Mouse (Mus musculus) cerebellum, adult 9-11 months (tissue): ENCODE data around the gene Gabrb3.

Experiments used
- DNase-seq: peaks from one replicate; pipeline ENCODE4 v3.0.0; 2022

Gene Gabrb3

DNA sequence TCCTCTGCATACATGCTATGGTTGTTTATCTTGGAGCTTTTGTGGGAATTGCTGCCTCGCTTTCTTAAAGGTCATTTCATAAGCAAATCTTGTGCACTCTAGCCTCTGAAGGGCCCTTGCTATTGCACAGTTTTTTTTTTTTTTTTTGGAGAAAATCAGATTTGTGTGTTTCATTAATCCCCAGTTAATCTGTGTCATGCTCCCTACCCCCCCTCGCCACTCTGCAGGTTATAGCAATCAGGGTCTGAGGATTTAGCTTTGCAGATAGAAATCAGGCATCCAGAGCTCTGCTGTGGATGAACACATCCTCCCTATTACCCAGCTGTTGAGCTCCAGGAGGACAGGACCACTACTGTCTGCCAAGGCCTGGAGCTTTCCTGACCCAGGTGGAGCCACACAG lies at the start of gene Gabrb3:
Gabrb3 (plus strand) TSS at position 301 of the 400 bp plus-strand sequence.
- no peak for DNase-seq

DNA sequence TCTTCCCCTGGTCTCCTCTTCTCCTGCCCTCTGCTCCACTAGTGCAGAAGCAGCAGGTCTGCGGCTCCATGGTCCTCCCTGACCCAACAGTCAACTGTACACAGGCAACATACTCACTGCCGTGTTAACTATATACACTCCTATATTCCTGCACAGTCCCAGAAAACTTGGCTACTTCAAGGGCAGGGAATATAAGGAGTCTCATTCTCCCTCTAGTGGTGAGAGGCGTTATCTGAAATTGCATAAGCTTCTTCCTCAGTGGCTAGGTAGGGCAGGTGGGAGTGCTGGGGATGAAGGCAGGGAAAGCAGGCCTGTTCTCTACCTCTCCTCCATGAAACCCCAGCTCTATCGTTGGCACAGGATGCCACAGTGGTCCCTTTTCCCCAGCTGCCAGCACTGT lies 35.4 kb upstream of the Gabrb3 start:
- no peak for DNase-seq

DNA sequence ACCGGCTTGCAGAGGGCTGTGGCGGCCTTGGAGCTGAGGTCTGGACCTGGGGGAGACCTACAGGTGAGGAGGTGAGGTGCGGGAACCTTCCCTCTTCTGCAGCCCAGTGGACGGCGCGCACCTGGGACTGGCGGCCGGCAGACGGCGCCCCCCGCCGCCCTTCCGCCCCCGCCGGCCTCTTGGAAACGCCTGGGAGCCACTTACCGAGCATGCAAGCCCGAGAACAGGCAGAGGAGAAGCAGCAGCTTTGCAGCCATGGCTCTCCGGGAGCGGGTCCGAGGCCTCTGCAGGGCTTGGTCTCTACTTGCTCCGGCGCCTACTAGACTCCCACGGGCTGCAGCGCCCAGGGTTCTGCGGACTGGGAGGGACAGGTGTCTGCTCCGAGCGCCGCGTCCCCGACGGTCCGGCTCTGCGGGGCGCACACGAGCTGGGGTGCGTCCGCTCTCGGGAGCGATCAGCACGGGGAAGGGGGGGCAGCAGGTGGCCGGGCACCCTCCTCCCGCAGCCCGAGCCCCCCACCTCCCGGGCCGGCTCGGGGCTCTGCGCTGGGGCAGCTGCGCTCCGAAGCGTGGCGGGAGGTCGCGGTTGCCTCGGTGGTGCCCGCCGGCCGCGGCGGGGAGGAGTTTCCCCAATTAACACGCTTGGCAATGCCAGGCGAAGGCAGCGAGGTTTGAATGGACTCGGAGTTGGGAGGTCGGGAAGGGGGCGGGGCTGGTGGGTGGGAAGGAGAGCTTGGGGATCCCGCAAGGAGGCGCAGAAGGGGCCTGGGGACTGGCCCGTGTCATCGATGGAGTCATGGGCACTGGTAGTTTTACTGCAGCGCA lies 32.8 kb upstream of the Gabrb3 start, which contains the start of gene Gabrg3:
Gabrg3 (minus strand) TSS at position 672 of the 824 bp plus-strand sequence.
- no peak for DNase-seq

DNA sequence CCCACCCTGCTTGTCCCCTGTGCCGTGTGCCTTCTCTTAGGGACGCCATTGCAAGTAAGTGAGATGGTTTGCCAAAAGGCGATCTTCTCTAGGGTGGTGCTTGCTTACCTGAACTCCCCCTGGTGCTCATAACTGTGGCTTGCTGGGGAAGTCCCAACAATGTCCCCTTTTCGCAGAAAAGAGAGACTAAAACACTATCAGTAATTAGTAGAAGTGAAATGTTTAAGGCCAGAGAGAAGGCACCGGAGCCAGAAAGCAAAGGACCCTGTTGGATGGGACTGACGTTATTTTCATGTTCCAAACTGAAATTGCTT lies 32.2 kb upstream of the Gabrb3 start:
- no peak for DNase-seq

DNA sequence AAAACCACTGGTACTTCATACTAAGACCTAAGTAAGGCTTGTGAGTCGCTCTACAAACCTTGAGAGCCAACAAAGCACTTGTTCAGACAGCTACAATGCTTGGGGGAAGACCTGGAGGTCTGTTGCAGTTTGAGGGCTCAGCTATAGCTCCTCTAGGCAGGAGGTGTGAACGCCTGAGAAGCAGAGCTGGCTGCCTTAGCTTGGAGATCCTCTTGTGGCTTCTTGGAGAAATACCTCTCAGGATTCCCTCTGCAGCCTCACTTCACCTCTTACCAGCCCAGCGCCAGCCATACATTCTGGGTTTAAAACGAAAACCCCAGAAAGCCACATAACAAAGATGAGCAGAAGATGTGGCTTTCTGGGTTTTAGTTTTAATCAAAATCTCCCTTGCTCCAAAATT lies 29.4 kb upstream of the Gabrb3 start:
- DNase-seq, result no peak

DNA sequence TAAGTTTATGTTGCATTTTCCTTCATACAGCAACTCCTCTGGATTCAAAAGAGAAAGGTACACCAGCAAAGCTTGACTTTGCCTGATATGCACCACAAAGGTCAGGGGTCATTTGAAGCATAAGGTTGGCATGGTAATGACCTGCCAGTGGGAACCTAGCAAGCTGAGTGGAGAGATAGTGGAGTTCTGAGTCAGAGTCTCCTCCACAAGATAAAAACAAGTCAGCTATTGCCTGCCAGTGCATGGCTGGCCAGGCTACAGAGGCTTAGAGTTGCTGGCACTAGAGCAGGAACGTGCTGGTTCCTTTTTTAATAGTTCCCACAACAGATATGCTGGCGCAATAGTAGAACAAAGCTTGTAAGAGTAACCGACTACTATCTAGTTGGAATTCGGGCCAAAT lies 25.9 kb upstream of the Gabrb3 start:
- DNase-seq, result no peak

DNA sequence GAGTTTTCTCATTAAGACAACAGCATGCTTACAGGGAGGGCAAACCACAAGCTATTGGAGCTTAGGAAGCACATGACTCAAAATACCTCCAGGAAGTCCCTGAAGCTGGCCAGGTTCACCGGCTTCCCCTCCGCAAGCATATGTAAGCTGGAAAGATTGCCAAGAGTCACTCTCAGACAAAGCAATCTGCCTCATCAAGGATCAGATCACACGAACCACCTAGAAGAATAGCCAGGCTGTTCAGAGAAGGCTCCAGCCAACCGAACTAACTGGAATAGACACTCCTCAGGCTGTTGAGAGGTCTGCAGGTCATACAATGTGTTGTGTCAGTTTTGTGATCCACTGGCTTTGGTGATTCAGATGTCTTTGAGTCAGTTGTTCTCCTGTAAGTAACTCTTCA lies 8.3 kb upstream of the Gabrb3 start:
- no peak for DNase-seq

DNA sequence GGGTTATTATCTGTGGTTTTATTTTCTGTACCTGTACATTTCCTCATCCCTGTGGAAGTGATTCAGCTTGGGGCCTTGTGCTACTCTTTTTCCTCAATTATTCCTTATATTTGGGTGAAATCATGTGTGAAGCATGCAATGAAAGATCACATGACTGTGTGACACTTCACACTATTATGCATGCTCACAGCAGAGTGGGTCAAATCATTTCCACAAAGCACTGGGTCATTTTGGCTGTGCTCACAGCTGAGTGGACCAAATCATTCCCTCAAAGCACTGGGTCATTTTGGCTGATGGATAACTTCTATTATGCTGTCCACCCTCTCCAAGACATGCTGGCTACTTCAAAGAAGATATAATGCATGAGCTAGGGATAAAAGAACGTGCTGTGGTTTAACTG lies 6.6 kb upstream of the Gabrb3 start:
- DNase-seq, result no peak

DNA sequence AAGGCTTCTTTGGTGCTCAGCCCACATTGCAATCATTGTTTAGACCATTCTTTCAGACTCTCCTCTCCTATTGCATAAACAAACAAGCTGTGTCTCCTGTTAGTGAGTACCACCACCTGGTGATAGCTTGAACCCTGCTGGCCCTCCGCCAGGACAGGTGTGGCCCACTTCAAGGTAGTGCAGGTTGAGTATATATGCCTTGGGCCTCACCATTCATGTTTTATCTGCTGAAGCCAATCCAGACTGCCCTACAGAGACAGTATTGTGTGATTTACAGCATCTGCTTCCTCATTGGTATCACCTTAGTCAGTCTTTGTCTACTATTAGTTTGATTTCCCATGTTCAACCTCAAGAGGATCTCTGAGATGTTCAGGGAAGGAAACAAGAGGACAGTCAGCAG lies 1.6 kb downstream of the Gabrb3 start:
- no peak for DNase-seq

DNA sequence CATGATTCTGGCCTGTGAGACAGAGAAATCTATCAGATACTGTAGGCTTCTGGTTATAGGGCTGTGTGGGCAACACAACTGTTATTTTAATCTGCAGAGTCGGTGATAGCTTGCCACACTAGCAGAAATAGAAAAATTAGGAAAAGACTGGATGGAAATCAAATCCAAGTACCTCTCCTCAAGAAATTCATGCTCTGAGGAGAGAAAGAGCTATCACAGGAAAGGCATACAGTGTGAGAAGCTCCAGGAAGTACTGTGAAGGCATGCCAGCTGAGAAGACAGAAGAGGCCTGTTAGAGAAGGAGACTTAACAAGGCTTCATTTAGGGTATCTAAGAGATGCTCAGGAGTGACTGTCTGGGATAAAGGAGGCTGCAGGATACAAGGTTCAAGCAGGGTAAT lies 3.2 kb downstream of the Gabrb3 start:
- no peak for DNase-seq

DNA sequence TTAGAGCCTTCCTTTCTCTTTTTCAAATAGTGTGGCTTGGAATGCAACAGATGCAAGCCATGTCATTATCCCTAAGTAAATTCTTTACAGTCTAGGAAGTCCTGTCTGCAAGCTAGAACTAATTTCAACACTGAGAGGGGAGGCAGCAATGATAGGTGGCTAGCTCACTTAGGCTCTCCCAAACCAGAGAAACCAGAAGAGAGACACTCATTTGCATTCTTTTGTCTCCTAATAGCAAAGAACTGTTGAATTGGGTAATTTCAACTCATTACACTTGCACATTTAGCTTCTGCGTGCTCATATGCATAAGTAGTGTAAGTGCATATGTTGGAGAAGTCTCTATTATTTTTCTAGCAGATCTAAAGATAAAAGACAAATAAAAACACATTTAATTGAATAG lies 28.7 kb downstream of the Gabrb3 start:
- no peak for DNase-seq

DNA sequence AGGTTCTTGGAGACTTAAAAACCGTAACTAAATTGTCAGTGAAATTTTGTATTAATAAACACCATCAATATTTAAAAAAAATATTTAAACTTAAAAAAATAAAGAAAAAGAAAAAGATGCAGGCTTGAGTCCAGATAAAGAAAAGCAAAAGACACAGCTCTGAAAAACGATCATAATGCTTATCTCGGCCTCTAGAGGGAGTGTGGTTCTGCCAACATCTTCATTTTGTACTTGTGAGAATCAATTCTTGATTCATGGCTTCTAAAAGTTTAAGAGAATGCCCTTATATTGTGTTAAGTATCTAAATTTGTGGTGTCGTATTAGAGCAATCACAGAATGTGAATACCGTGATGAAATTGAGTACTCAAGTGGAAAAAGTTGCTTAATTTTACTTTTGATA lies 40.9 kb downstream of the Gabrb3 start:
- DNase-seq, result no peak

DNA sequence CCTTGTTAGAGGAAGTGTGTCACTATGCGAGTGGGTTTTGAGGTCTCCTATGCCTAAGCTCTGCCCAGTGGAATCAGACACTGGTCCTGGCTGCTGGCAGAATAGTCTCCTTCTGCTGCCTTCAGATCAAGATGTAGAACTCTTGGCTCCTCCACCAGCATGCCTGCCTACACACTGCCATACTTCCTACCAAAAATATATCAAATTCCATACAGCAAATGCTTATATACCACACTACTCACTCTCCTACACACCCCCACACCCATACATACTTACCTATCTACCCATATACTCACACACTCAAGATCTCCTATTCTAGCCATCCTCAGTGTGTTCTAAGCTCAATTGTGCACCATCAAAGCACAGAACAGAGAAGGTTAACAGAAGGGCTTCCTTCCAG lies 51.8 kb downstream of the Gabrb3 start:
- no peak for DNase-seq

DNA sequence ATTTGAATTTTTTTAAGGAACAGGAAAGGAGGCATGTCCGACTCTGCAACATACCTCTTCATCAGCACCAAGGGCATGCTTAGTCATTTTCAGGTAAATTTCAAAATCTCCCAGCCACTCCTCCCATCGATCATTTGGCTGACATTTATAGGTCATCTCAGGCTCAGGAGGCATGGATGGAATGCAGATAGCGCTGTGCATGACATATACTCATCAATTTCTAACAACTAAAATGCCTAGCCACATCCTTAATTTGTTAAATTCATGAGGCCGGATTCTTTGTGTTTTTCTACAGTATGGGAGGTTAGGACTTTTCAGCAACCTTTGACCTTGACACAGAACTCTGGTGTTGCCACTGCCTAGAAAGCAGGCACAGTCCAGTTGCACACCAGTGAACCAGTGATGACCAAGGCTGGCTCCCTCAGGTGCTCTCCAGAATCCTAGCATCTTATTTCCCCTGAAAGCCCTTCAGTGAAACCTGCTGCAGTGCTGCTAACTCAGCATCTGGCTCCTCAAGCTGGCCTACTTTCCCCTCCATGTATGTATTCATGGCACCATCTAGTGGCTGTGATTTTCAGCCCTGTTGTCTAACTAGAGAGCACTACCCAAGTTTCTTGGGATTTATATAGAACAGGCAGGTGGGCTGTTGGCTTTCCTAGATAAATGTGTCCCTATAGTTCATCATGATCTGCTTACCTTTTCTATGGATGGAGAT lies 54.5 kb downstream of the Gabrb3 start:
- DNase-seq, result peak; percentile 22

DNA sequence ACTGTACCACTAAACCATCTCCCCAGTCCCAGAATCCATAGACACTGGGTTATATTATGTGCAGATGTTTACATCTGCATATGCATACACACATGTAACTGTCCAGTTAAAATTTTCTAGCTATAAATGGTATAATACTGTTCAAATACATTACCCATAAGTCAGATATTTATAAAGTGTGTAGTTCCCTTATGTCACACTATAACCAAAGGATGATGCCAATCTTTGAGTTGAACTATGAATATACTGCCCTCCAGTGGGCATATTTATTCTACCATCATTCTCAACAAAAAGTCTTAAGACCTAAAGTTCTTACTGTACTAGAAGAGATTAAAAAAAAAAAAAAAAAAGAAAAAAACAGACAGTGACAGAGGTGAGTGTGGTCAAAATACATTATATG lies 63.4 kb downstream of the Gabrb3 start:
- DNase-seq, result no peak

DNA sequence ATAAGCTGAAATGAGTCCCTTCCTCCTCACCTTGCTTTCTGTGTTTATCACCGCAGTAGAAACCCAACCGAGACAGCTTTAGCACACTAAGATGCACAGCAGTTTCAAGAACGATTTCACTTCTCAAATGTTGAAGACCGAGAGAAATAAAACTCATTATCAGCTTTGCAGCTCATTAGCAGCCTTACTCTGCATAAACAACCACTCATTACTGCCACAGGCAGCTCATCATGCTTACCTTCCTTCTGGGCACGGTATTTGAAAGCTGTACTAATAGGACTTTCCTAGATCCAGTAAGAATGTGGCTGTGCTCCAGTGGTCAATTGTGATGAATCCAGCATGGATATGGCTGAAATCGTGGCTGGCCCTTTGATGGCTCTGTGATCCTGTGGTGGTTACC lies 67.4 kb downstream of the Gabrb3 start:
- DNase-seq, result no peak

DNA sequence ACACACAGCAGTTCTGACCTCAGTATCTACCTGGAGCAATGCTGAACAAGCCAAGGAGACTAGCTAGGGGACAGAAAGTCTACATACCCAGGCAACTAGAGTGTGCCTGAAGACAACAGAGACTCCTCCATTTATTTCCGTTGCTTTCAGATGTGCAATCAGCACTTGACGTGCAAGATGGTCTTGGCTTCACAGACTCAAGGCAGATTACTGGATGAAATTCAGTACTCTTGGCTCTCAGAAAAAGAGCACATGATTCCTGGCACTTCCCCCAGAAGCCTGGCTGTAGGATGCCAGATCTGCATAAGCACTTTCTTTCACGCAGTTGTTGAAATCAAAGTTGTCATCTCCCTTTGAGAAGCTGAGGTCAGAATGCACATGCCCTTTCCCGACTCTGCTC lies 72.3 kb downstream of the Gabrb3 start:
- no peak for DNase-seq

DNA sequence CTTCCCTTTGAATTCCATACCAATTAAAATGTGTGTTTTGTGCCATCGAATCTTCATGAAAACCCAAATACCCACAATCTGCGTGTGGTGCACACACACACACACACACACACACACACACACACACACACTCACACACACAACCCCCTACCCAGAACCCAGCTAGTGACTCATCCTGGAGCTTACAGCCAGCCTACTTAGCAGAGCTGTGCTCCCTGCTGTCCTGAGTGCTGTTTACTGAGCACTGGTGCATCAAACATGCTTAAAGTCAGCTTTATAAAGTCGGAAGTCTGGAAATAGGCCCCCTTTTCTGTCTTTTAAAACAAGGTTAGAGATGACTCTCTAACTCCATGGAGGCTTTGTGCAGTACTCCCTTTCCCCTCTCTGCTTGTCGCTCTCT lies 83.3 kb downstream of the Gabrb3 start:
- no peak for DNase-seq

DNA sequence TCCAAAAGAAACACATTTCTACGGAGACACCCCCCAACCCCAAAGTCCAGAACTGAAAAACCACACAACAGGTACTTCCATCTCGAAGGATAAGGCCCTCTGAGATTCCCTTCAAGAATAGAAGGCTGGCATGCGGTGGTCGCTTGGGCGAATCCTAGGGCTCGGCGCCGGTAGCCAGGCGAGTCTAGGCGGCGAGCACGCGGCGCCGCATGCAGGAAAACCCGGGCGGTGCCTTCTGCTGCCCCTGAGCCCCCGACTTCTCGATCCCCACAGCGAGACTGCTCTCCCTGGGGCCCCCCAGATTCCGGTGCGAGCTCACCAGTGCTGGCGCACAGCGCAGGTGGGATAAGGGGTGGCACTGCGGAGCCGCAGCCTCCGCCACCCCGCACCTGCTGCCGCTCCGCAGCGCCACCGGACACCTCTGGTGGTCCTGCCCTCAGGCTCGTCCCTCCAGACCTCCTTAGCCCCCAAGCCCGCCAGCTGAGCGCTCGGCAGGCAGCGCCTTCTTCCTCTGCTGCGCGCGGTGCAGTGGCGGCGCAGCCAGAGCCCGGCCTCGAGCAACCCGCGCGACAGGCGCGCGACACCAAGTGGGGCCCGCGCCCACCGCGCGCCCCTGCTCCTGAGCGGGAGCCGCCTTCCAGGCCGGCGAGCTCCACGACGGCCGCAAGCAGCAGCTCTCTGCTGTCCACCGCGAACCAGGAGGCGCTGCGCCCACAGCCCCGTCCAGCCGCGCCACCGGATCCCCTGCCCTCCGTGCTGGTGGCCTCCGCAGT lies 89.6 kb downstream of the Gabrb3 start:
- DNase-seq, result no peak

DNA sequence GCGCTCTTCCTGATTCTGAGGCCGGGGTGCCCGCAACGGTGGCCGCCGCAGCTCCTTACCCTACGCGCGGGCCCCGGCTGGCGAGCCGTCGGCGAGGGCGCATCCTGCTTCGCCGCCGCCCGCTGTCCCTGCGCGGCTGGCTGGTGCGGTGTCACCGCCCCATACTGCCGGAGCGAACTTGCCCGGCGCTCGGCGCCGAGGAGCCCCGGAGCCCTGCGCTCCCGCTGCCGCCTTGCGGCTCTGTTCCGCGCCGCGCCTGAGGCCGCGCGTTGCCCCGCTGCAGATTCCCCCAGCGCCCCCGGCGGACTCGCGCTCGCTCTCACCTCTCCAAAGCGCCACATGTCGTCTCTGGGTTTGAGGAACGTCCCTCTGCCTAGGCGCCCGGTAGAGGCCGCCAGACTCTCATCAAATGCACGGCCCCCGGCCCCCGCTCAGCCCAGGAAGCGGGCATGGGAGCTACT lies 90.2 kb downstream of the Gabrb3 start, which contains the start of gene Gabra5:
Gabra5 (minus strand) TSS at position 379 of the 461 bp plus-strand sequence.
- DNase-seq, result no peak

DNA sequence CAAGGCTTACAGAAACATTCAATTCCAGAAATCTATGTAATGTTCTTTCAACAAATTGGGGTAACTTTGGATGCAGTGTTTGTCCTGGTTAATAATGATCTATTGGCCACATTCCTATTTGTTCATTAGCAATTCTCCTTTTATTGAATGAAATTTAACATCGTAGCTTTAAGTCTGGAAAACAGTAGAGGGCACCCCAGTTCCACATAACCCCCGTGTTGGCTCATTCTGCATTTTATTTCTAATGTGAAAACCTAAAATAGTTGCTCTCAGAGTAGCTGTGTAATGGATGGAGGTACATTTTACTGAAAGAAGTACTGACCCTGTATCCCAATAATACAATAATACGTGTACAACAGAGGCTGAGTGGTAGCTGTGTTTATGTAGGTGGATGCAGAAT lies 93.5 kb downstream of the Gabrb3 start:
- no peak for DNase-seq

DNA sequence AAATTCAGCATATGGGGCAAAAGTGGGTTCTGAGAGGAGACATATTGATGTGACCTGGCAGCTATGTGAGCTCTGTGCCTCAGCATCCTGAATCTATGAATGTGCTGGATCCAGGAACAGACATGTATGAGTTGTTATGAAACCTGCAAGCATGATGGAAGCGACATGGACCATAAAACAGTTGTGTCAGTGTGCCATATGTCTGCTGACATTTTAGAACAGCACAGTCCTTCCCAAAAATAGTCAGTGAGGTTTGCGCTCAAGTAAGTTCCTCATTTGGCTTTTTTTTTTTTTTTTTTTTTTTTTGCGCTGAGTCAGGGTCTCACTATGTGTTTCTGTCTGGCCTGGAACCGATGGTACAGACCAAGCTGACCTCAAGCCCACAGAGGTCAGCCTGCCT lies 110.0 kb downstream of the Gabrb3 start:
- DNase-seq, result no peak

DNA sequence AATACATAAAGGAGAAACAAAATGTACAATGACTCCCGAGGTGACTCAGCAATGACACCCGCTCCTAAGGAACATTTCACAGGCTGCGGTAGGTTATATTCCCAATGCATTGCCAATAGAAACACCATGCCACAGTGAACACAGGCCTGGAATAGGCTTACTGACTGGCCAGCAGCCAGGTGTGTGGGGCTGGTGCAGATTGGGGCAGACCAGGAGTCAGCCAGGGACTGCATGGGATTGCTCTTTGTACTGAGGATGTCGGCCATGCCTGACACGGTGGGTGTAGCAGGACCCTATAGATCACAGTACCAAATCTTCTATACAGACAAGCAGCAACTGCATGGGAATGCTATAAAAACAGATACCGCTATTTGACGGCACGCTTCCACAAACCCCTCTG lies 110.5 kb downstream of the Gabrb3 start:
- no peak for DNase-seq

DNA sequence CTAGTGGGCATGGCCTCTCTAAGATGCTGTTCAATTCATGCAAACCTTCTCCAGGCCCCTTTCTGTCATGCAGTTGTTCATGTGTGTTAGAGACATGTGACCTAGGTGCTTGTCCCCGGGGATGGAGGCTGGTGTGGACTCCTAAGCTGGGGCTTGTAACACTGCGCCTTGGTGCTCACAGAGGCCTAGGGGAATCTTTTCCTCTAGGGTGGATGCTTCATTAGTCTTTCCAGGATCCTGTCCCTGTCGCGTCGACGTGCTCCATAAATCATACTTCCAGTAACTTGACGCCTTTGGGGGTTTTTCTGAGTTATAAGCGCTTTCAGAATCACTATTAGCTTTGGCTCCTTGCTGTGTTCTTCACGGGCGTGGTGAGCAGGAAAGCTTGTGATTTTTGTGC lies 113.2 kb downstream of the Gabrb3 start:
- DNase-seq, result no peak
